In genomic region chr1:106036861-106037599, GRCm38 (mm10) we compare ENCODE assay signal across 8 mouse cellular contexts. TPM values are rescaled to one million over a fixed set of nuclear protein-coding genes. Genes with fewer than 3 reads are reported as not detected.
A peak's percentile ranks its signal among the peaks of the same experiment; 100 is the strongest.
DNase-seq lines count a peak whose midpoint lies in the region; ATAC-seq lines count a peak whose summit lies in the region.

No protein-coding gene starts in this region.

- no peaks in the 10 kb centered on the region for H3K4me1 ChIP-seq in intestine, embryonic 16.5 days (ENCODE audit: control insufficient read depth, insufficient read depth, low read length)
- peaks cover 15% of the 10 kb centered on the region for H3K4me1 ChIP-seq in midbrain, embryonic 10.5 days

- peak; percentile 66 for ATAC-seq in intestine, embryonic 16.5 days

- intact Hi-C loops in left cerebral cortex, postnatal 14 days (cut with DNase I) = loop anchor here (5.0 kb wide), 1 partner anchor 145 kb away; no protein-coding TSS in a partner anchor

- H3K36me3 ChIP-seq in intestine, embryonic 16.5 days (ENCODE audit: control insufficient read depth, insufficient read depth, low read length) = no peaks in the 10 kb centered on the region
- 0 out of 2 replicates have a peak, but pooled peaks cover 6% of the 10 kb centered on the region for H3K36me3 ChIP-seq in midbrain, embryonic 10.5 days

- no peak overlapping the region for H3K4me2 ChIP-seq in intestine, embryonic 16.5 days (ENCODE audit: low read depth, low read length)

- DNase-seq in 3134 (ENCODE audit: extremely low read depth, insufficient read length, low spot score) (peak; percentile 52), adipocyte (ENCODE audit: low spot score) (peak; percentile 74)
- peak; percentile 71 for DNase-seq in embryo, embryonic 10 days (ENCODE audit: low spot score)
- peak; percentile 26 for DNase-seq in gastrocnemius, postnatal 25 days
- DNase-seq in left cerebral cortex, postnatal 14 days (ENCODE audit: low spot score in 2 of 2) = peak; percentile 62 to 75
- DNase-seq in midbrain, embryonic 10.5 days (ENCODE audit: low spot score) = peak; percentile 71
- DNase-seq in skeletal muscle tissue, adult 2 months (ENCODE audit: low read depth, low spot score) = peak; percentile 53

- H3K4me3 ChIP-seq in intestine, embryonic 16.5 days (ENCODE audit: low read length) = no peak overlapping the region
- no peak overlapping the region for H3K4me3 ChIP-seq in midbrain, embryonic 10.5 days

- no peaks in the 10 kb centered on the region for H3K27me3 ChIP-seq in intestine, embryonic 16.5 days (replicated peaks; ENCODE audit: control insufficient read depth, insufficient read depth, low read length)
- no peaks in the 10 kb centered on the region for H3K27me3 ChIP-seq in midbrain, embryonic 10.5 days (ENCODE audit: low read depth, poor library complexity, severe bottlenecking)

- WGBS in intestine, embryonic 16.5 days = 62% methylated on average over 19 of the region's 19 CpGs
- 65% methylated on average over 19 of the region's 19 CpGs for WGBS in midbrain, embryonic 10.5 days

- no peak overlapping the region for H3K9ac ChIP-seq in intestine, embryonic 16.5 days (ENCODE audit: low read depth, low read length)

- H3K27ac ChIP-seq in intestine, embryonic 16.5 days (ENCODE audit: low read length) = no peak overlapping the region
- no peak overlapping the region for H3K27ac ChIP-seq in midbrain, embryonic 10.5 days (replicated peaks)

- no peaks in the 10 kb centered on the region for H3K9me3 ChIP-seq in intestine, embryonic 16.5 days (ENCODE audit: control insufficient read depth, low read length)
- H3K9me3 ChIP-seq in midbrain, embryonic 10.5 days (replicated peaks) = no peaks in the 10 kb centered on the region

RNA-seq across cellular contexts. Expression of gene Zcchc2, which starts 46.8 kb away (rescaled TPM):
- 1 to 10 TPM; 6.0 to 6.6 TPM for total RNA-seq in gastrocnemius, postnatal 25 days (2021)
- polyA plus RNA-seq in intestine, embryonic 16.5 days (2015; fragmentation: Nextera tagmentation; extraction: Ambion mirVana) = 1.8 and 2.0 TPM in 2 replicates
- total RNA-seq in left cerebral cortex, postnatal 14 days (2021) = 10 to 100 TPM; 23.8 to 24.0 TPM
- polyA plus RNA-seq in midbrain, embryonic 10.5 days (2016; fragmentation: Nextera tagmentation; extraction: Ambion mirVana) = 1.7 and 1.9 TPM in 2 replicates
